Mouse (Mus musculus): ENCODE data around the gene Stx17.

Stx17 gene

GRCm38 (mm10) chr4:48163851-48164250, 39.1 kb downstream of the Stx17 start:
- DNase-seq (ENCODE audit: low read depth, low spot score): no peak

DNA sequence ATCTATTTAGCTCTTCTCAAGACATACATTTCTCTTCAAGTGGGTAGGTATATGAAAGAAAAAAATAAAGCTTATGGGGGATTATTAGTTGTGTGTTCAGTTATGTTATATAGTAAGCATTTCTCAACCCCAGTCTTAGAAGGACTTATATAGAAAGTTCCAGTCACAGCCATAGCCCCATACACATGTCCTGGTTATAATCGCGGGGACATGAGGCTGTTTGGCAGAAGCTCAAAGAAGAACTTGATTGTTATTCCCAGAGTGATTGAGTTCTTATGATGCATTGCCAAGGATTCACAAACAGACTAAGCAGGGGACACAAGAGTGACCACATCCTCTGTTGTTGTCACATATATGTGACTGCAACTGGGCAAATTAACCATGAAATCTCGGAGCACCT, 51.0 kb downstream of the Stx17 start:
- DNase-seq (ENCODE audit: low read depth, low spot score): no peak

DNA sequence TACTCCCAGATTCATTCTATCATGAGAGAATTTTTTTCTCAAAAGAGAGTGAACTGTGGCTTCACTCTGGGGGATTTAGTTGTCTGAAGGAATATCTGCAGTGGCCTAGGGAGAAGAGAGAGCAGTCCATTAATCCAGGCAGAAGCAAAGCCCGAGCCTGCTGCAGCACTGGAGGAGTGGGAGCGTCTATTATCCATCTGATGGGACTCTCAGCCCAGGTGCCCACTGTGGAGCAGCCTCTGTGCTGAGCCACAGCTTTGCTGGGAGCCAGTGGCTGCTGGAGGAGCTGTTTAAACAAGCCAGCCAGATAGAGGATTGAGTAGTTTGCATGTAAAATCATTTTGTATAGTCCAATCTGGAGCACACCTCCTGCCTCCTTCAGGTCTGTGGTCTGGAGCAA, 56.2 kb downstream of the Stx17 start:
- DNase-seq (ENCODE audit: low read depth, low spot score): no peak

GRCm38 (mm10) chr4:48181366-48181765, 56.7 kb downstream of the Stx17 start:
- no peak for DNase-seq (ENCODE audit: low read depth, low spot score)

DNA sequence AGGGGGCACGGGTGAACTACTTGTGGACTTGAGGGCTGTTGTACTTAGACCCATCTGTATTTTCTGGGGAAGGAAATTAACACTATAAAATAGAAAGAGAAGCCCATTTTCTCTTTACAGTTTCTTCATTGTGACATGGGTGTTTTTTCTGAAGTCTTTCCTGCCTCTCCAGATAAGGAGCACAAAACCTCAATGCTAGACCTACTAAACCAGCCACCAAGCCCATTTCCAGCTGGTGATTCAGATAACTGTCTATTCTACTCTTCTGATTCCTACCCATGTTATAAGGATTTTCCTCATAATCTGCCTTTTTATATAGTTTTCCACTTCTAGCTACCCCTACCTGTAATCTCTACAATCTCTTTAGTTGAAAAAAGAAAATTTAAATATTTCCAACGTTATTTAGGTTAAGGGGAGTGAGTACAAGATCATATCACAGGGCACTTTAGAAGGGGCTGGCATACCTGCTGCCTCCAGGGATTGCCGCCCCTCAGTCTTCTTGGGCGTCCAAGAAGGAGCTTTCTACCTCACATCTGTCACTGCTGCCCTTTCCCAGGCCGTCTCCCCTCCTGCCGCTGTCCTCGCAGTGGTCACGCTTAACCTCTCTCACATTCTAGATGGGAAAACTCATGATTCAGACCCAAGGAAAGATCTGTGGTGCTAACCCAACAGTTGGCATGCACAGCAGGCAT, 57.5 kb downstream of the Stx17 start:
- DNase-seq (ENCODE audit: low read depth, low spot score): no peak

GRCm38 (mm10) chr4:48197925-48198324, 73.2 kb downstream of the Stx17 start:
- DNase-seq (ENCODE audit: low read depth, low spot score): no peak

DNA sequence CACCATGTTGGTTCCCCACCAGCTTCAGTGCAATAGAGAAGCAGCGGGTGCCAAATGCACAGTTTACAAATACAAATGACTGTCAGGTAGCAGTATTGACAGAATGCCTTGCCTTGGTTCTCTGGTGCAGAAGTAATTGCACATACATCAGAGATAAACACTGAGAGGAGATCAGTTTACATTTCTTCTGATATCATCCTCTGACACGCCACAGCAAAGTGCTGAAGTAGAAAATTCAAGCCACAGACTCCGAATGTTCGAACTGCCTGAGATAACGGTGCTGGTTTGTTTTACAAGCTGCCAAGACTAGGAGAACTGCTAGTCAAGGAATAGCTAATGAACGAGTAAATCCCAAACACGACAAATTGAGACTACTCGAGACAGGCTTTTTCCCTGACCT, 73.7 kb downstream of the Stx17 start:
- no peak for DNase-seq (ENCODE audit: low read depth, low spot score)

DNA sequence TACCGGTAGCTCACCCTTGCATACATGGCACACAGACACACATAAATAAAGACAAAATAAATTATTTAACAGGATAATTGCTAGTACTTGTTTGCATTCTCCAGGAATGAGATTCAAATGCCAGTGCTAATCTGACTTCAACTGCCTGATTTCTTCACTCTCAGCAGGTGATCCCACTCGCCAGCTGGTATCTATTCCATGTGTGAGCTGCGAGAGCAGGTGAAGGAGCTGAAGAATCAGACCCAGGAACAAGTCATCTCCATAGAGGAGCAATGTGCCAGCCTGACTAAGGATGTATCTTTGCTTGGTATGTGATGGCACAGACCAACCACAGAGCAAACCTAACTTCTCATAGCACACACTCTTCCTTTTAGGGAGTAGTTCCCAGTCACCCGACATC, 78.8 kb downstream of the Stx17 start:
- no peak for DNase-seq (ENCODE audit: low read depth, low spot score)

DNA sequence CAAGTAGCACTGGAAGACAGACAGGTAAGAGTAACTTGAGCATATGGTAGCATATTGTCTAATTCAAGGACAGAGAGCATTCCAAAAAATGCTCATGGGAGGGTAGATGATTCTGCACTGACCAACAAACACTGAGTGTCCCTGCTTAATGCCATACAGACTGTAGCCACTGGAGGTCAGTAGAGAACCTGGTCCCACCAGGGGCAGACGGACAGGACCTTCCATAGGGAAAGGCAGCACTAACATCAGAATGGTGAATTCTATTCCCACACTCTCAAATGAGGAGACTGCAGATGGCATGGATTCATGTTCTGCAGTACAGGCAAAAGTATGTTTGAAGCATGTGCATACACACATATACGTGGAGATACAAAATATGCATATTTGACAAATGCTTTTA, 100.5 kb downstream of the Stx17 start:
- peak; percentile 59 for DNase-seq (ENCODE audit: low read depth, low spot score)

- no peak for DNase-seq (ENCODE audit: low read depth, low spot score)
These were observed 100.9 kb downstream of the Stx17 start for GRCm38 (mm10) chr4:48225604-48226003.

- peak; percentile 14 for DNase-seq (ENCODE audit: low read depth, low spot score)
These were observed 102.1 kb downstream of the Stx17 start for GRCm38 (mm10) chr4:48226800-48227199.

Data from ES-CJ7 (cell line).